Mouse (Mus musculus) effector memory CD4-positive, alpha-beta T cell, adult 7 months (primary cell): Measurements from ENCODE around the gene Ctbs. TPM values are rescaled to one million over a fixed set of nuclear protein-coding genes. Genes with fewer than 3 reads are reported as not detected.

Experiments
- polyA plus RNA-seq: library from polyadenylated mRNA; unstranded; fragments of 100-300 nt; shearing (Covaris generic); gene quantifications from one replicate; pipeline ENCODE4 v1.2.1, GENCODE M21; 2017

Gene Ctbs
- 2.0 TPM for polyA plus RNA-seq

DNA sequence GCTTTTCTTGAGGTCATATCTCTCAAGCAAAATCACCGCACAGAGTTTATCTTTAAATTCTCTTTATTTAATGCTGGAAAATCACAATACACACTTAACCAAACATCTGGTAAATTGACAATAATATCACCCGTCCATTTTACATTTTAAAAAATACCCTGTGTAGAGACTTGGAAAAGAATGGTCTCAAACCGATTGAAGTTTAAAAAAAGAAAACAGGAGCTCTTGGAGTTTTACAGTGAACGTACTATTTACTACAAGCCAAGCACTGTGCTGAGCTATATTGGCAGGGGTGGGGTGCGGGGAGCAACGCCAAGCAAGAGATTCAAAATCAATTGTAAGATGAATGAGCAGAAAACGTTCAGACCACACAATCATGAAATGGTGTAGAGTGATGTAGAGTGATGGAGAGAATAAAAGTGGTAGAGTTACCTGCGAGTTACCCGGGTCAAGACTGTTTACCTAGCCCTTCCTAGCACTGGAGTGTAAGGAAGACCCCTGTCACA is at the start of gene Ctbs:
Ctbs (plus strand) TSS at position 51 of the 506 bp plus-strand sequence.

GRCm38 (mm10) chr3:146404311-146405201 is 45.0 kb upstream of the Ctbs start, which contains the start of gene Ssx2ip:
Ssx2ip (plus strand) TSS chr3:146404642.

DNA sequence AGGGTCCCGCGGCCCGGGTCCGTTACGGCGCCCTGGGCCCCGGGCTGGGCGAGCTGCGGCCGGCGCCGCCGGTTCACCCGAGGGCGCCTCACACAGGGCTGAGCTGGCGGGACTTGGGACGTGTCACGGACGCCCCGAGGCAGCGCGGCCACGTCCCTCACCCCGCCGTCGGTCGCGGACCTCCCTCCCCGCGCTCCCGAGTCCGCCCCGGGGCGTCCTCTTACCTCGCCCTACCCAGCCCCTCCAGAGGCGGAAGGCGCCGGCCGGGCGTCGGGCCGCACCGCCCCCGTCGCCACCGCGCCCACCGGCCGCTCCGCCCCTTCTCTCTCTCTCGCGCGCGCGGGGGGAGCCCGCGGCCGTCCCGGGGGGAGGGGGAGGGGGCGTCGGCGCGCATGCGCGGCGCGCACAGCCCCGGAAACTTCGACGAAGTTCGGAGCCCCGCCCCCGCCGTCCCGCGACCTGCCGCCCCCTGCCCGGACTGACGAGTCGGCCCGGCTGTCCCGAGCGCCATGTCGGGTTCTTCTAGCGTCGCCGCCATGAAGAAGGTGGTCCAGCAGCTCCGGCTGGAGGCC is 49.9 kb downstream of the Ctbs start, which contains the start of the genes Spata1 and Gng5:
Spata1 (minus strand) TSS at position 323 of the 572 bp plus-strand sequence.
Gng5 (plus strand) TSS at position 377 of the 572 bp plus-strand sequence.

Other genes starting within 250 kb of the Ctbs start
- not detected for gene Lpar3, start 228.8 kb upstream of the Ctbs start, polyA plus RNA-seq
- gene Ssx2ip, start 45.2 kb upstream of the Ctbs start, polyA plus RNA-seq, result 4.9 TPM
- gene Spata1, start 50.0 kb downstream of the Ctbs start, polyA plus RNA-seq, result 8.6 TPM
- 400 TPM for gene Gng5, start 50.0 kb downstream of the Ctbs start, polyA plus RNA-seq
- gene Rpf1, start 71.6 kb downstream of the Ctbs start, polyA plus RNA-seq, result 94.1 TPM
- not detected for gene Uox, start 120.6 kb downstream of the Ctbs start, polyA plus RNA-seq
- not detected for gene Dnase2b, start 165.8 kb downstream of the Ctbs start, polyA plus RNA-seq
- not detected for gene 4930503B20Rik, start 201.5 kb downstream of the Ctbs start, polyA plus RNA-seq
- not detected for gene Samd13, start 235.8 kb downstream of the Ctbs start, polyA plus RNA-seq